Mouse (Mus musculus): Measurements from ENCODE around the gene Fam196b.

Fam196b gene

DNA sequence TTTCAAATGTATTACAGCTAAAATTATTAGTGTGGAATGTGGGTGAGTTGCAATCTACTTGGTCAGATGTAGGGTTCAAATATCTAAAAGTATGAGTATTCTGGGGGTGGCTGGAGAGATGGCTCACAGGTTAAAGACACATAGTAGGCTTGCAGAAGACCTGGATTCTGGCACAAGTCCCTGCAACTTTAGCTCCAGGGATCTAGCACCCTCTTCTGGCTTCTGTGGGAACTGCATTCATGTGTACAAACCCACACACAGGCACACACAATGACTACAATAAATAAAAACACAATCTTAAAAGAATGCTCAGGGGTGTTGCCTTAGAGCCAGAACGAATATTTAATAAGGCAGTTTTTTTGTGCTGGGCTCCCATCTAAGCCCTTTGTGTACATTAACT, 23.3 kb downstream of the Fam196b start:
- no peak for DNase-seq

DNA sequence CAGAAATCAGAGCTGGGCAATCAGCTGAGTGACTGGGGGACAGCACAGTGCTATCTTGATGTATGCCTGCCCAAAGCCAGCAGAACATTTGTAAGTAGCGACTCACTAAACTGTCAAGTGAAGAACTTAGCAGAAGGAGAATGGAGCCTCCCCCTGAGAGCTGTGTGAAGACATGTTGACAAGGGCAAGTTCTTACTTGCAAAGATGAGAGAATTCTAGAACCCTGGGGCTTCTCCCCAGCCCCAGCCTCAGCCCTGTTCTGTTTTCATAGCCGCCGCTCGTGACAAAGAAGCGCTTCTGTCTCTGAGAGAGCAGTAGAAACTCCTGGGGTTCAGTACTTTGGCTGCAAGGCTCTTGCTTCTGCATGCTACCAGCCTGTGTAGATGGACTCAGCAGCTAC, 25.1 kb downstream of the Fam196b start:
- DNase-seq = no peak

DNA sequence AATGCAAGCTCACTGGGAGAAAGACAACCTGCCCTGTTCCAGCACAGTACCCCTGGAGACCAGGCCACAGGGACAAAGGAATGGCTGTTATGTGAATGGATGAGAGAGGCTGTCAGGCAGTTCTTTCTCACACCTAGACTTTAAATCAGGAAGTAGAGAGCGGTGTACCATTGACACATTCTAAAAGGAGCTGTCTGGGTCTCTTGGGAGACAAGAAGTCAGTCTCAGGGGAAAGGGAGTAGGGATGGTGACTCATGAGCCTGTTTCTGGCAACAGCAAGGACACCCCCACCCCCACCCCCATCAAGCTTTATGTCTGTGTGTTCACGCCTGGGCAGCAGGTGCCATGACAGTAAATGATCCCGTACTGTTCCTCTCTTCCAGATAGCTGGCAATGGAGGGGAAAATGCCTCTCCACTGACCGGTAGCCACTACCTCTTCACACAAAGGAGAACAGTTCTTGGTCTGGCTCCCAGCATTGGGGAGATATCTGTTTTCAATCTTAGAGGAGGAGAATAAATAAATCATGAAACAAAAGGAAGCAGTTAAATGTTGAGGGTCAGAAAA, 29.2 kb downstream of the Fam196b start:
- no peak for DNase-seq

- DNase-seq = no peak
Measured at GRCm38 (mm10) chr11:34344310-34344709, 29.7 kb downstream of the Fam196b start.

DNA sequence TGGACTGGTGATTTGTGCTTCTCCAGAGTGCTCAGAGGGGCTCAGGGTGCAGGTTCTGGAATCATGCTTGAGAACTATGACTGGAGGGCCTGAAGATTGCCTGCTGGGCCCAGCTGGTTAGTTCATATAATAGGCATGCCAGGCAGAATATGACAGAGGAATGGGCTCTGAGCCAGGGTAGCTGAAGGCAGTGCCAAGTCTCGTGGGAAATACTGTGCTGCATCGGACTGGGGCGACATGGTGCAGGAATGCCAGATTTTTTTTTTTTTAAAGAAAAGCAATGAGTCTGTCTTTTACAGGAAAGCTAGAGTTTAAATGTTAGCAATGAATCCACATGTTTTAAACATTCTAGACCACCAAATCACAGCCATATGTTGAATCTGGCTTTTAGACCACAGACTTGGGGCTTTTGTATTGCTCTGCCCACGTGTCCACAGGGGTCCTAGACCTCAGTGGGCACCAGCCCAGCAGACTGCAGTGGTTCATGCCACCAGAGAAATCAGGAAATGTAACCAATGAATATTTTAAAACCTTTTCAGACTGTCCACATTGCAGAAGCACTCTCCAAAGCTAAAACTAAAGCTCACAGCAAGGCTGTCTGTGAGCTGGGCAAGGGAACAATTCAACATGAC, 33.8 kb downstream of the Fam196b start:
- no peak for DNase-seq

- DNase-seq = no peak
Measured at GRCm38 (mm10) chr11:34349453-34350056, 34.9 kb downstream of the Fam196b start.

GRCm38 (mm10) chr11:34355406-34355805, 40.8 kb downstream of the Fam196b start:
- DNase-seq = peak; percentile 76

- DNase-seq = no peak
Measured at GRCm38 (mm10) chr11:34356109-34356508, 41.5 kb downstream of the Fam196b start.

DNA sequence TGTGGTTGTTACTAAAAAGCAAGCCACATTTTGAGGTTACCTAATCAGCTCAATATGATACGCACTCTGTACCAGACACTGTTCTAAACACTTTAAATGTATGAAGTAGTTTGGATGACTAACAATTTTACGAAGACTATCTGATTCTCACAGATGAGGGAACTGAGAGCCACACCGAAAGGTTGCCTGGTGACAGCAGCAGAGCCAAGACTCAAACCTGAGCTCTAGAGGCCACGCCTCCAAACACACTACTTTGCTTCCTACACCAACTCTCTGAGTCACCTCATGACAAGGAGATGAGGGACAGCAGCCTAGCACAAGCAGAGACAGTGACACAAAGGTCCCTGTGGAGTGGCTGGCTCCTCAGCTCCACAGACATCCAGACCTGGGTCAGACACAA, 57.6 kb downstream of the Fam196b start:
- DNase-seq = no peak

GRCm38 (mm10) chr11:34375557-34375956, 60.9 kb downstream of the Fam196b start:
- no peak for DNase-seq

DNA sequence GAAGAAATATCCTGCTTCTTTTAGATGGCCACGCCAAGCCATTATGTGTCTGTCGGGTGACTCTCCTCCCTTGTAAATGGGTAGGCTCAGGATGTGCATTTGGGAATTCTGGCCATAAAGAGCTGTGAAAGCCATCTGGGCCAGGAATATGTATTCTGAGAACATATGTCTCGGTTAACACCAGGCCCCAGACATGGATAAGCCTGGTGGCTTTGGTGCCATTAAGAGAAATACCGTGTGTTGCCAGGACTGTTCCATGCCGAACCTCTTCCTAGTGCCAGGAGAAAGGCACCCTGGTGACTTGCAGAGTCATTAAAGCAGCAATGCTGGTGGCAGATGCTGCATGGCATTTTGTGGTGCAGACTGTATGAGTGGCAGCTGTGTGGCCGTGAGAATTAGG, 63.0 kb downstream of the Fam196b start:
- DNase-seq = no peak

DNA sequence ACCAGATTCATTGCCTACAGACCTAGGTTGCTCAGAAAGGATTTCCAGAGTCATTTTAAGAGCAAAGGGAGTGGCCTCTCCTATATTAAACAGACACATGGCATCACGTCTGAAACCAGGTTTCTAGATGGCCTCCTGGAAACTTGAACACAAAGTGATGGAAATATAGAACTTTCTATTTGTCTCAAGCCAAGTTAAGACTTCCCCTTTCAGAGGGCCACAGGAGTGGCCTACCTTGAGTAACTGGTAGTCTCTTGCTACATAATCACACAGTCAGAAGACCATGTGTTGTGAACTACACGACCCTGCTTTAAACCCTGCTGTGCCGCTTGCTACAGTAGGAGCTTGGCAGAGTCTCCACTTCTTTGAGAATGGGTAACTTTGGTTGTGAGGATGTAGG, 68.9 kb downstream of the Fam196b start:
- DNase-seq = no peak

- DNase-seq = no peak
Measured at GRCm38 (mm10) chr11:34384178-34384577, 69.6 kb downstream of the Fam196b start.

GRCm38 (mm10) chr11:34385001-34385688, 70.5 kb downstream of the Fam196b start:
- DNase-seq = no peak

GRCm38 (mm10) chr11:34389261-34390116, 74.9 kb downstream of the Fam196b start:
- DNase-seq = no peak

DNA sequence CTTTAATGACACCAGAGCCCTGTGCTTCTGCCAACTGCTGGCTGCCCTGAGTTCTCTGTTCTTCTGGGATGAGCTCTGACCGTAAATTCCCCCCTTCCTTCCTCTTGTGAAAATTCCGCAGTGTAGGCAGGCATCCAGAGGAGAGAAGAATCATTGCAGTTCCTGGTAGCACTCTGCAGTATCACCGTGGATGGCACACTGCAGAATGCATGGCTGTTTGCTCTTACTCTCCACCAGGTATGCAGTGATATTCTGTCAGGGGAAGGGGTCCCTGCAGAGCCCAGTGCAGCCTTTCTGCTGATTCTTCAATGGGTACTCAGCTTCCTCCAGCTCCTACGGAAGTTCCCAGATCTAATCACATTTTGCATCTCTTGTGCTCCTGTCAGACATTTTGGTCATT, 77.5 kb downstream of the Fam196b start:
- DNase-seq = no peak

GRCm38 (mm10) chr11:34395802-34396201, 81.2 kb downstream of the Fam196b start:
- DNase-seq = no peak

DNA sequence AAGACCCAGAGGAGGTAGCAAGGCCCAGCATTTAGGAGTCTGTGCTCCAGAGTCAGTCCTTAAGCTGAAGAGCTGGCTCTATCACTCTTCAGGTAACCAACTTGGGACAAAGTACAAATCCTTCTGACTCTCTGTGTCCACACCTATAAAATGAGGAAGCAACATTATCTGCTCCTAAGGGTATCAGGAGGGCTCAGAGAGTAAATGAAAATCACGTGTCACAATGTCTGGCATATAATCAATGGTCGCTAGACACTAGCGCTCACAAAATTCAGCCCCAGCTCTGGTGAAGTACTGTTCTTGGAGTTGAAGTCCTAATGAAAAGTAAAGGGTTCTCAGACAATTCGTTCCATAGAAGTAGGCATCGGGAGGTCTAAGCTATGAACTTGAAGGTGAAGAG, 83.0 kb downstream of the Fam196b start:
- no peak for DNase-seq

GRCm38 (mm10) chr11:34398555-34398954, 83.9 kb downstream of the Fam196b start:
- DNase-seq = no peak

DNA sequence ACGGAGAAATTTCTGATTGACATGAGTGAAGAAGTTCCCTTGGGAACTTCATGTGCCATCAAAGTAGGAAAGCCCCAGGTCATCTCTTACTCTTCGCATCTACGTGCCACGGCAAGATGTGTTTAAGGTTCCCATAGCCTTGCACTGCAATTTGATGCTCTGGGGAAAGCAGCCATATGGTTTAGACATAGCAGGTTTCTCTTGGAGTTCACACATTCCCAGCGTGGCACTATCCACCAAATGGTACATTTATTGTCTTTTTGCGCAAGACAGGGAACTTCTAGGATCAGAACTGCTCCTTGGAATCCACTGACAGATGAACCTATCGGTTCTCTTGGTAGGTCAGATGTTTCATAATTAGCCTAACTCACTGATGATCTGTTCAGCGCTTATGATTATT, 86.7 kb downstream of the Fam196b start:
- no peak for DNase-seq

DNA sequence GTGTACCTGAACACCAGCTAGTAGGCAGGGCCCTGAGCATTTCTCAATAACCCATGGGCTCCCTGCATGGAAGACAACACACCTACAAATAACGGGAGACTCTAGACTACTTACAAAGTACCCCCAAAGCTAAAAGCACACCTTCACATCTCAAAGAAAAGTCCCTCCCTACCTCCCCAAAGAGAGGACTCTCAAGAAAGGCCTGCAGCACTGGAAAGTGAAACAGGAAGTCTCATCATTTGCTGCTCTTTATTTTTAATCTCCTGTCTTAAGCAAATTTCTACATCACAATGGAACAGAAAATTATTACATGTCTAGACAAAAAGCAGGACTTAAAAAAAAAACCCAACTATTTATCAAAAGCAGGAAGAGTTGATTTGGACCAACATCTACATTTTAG, 90.7 kb downstream of the Fam196b start:
- DNase-seq = no peak

DNA sequence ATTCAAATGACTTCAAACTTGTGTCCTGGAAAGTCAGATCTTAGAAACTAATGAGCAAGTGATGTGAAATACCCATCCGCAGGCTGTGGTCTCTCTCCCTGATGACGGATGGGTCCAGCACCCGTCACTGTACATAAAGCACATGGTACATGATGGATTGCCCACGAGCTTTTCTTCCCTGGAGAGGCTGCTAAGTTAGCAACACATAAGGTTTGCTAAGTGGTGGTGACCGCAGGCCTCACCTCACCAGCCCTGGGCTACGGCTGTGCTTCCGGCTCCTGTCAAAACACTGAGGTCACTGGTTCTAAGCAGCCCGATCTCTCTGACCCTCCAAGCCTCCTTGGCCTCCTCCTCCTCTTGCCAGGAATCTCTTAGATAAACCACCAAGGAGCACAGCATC, 91.7 kb downstream of the Fam196b start:
- no peak for DNase-seq

- DNase-seq = no peak
Measured at GRCm38 (mm10) chr11:34406850-34407249, 92.2 kb downstream of the Fam196b start.

All from kidney, adult 11 months (tissue).